Mouse (Mus musculus) urinary bladder, postnatal 36 days (tissue): ENCODE results near the gene Gm8265.
"Not testable (repeated sequence)": the region's sequence is repeated elsewhere in the genome, so short reads cannot be mapped to it uniquely, and the experiment has no call there.

Experiments
- DNase-seq, 2 experiments: peaks; one replicate each; pipeline ENCODE4 v3.0.0; 2022; ENCODE audit warnings: low spot score in 2 of 2, mixed read lengths in 1 of 2

Gene Gm8265

GRCm38 (mm10) chr14:5632928-5633327 lies at the start of gene Gm8265:
Gm8265 (minus strand) TSS chr14:5633028.
- not testable (repeated sequence) for DNase-seq
